Mouse (Mus musculus) layer of hippocampus, adult 9-11 months (tissue): ENCODE data around the gene Gadl1.

Experiments
- DNase-seq: peaks from one replicate; pipeline ENCODE4 v3.0.0; 2022

The Gadl1 gene

GRCm38 (mm10) chr9:116091101-116091841, 182.0 kb downstream of the Gadl1 start:
- DNase-seq: no peak

GRCm38 (mm10) chr9:116091921-116092320, 182.7 kb downstream of the Gadl1 start:
- DNase-seq: no peak

- peak; percentile 74 for DNase-seq
These were observed 189.7 kb downstream of the Gadl1 start for GRCm38 (mm10) chr9:116098724-116099595.

GRCm38 (mm10) chr9:116099596-116099993, 190.3 kb downstream of the Gadl1 start:
- DNase-seq: no peak

- no peak for DNase-seq
These were observed 190.8 kb downstream of the Gadl1 start for GRCm38 (mm10) chr9:116100015-116100414.

GRCm38 (mm10) chr9:116101842-116102241, 192.6 kb downstream of the Gadl1 start:
- DNase-seq: peak; percentile 57

- DNase-seq: no peak
These were observed 195.5 kb downstream of the Gadl1 start for GRCm38 (mm10) chr9:116104770-116105169.

- no peak for DNase-seq
These were observed 199.5 kb downstream of the Gadl1 start for GRCm38 (mm10) chr9:116108729-116109128.

GRCm38 (mm10) chr9:116111149-116111970, 202.1 kb downstream of the Gadl1 start:
- DNase-seq: no peak

GRCm38 (mm10) chr9:116114339-116114738, 205.1 kb downstream of the Gadl1 start:
- no peak for DNase-seq

- DNase-seq: no peak
These were observed 206.6 kb downstream of the Gadl1 start for GRCm38 (mm10) chr9:116115875-116116274.

- no peak for DNase-seq
These were observed 209.1 kb downstream of the Gadl1 start for GRCm38 (mm10) chr9:116118332-116118872.

GRCm38 (mm10) chr9:116119990-116120389, 210.7 kb downstream of the Gadl1 start:
- DNase-seq: no peak

GRCm38 (mm10) chr9:116121472-116121871, 212.2 kb downstream of the Gadl1 start:
- peak; percentile 54 for DNase-seq

GRCm38 (mm10) chr9:116122544-116122943, 213.3 kb downstream of the Gadl1 start:
- DNase-seq: no peak

GRCm38 (mm10) chr9:116122969-116123589, 213.8 kb downstream of the Gadl1 start:
- DNase-seq: peak; percentile 78
